Mouse (Mus musculus) myocyte (in vitro differentiated cells): ENCODE results near the gene Upk3b.

Experiments used
- MYOD1 ChIP-seq, 3 experiments: IDR thresholded peaks; one replicate each; pipeline ENCODE4 v1.6.1; 2011; ENCODE audit warnings: control low read depth in 2 of 3, low read depth in 2 of 3, mild to moderate bottlenecking in 2 of 3, moderate library complexity in 1 of 3; ENCODE audit not compliant: insufficient read length in 2 of 3, control insufficient read depth in 1 of 3
- POLR2A ChIP-seq: IDR thresholded peaks from one replicate; pipeline ENCODE4 v1.6.1; 2011; ENCODE audit warnings: low read depth, mild to moderate bottlenecking, control low read depth, moderate library complexity; ENCODE audit not compliant: insufficient read length
- POLR2AphosphoS2 ChIP-seq: IDR thresholded peaks from one replicate; pipeline ENCODE4 v1.6.1; 2011; ENCODE audit warnings: low read depth, control low read depth; ENCODE audit not compliant: insufficient read length
- REST ChIP-seq: IDR thresholded peaks from one replicate; pipeline ENCODE4 v1.6.1; 2011; ENCODE audit warnings: mild to moderate bottlenecking, control low read depth, moderate library complexity; ENCODE audit not compliant: insufficient read depth, insufficient read length
- USF1 ChIP-seq: IDR thresholded peaks from one replicate; pipeline ENCODE4 v1.6.1; 2011; ENCODE audit warnings: low read depth, mild to moderate bottlenecking, control low read depth, moderate library complexity

DNA sequence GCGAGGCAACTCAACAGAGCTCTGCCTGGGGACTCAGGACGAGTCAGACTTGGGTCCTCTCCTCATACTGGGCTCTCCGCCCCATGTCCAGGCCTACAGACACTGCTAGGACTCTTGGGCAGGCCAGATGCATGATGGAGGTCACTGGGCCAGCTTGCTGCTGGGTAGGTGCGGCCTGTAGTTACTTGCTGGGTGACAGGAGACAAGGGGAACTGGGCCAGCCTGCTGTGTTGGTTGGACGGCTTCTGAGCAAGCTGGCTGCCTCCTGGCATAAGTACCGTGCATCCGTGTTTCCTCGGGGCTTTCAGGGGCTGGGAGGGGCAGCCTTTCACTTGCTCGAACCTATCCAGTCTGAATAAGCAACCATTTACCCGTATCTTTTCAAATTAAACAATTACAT, 22.7 kb upstream of the Upk3b start:
- TF ChIP-seq POLR2AphosphoS2 = no peak
- TF ChIP-seq MYOD1 (IDR thresholded peaks at IDR 0.05; ENCODE audit: control insufficient read depth in 1 of 3, insufficient read length in 2 of 3, low read depth in 2 of 3) = no peak
- TF ChIP-seq USF1 = no peak
- no peak for TF ChIP-seq POLR2A
- TF ChIP-seq REST = no peak
